Mouse (Mus musculus) kidney, postnatal 0 days (tissue): ENCODE data around the gene Erc2. TPM values are rescaled to one million over a fixed set of nuclear protein-coding genes. Genes with fewer than 3 reads are reported as not detected.

Source experiments
- ATAC-seq: fragments of 200-750 bp; cut with Nextera tagmentation; replicated peaks from 2 replicates; pipeline ENCODE4 v1.8.0; 2017; ENCODE audit warnings: low read depth, moderate number of reproducible peaks, moderate TSS enrichment, moderate library complexity; ENCODE audit not compliant: low FRiP score
- DNase-seq: peaks from one replicate; pipeline ENCODE4 v3.0.0-alpha.2; 2016; ENCODE audit warnings: low spot score
- H3K27ac ChIP-seq: fragments of 300-500 bp; sonication (generic); 2 replicates; pipeline ENCODE4 v1.5.1; 2014; ENCODE audit warnings: mild to moderate bottlenecking
- H3K27me3 ChIP-seq: fragments of 300-500 bp; sonication (generic); 2 replicates; pipeline ENCODE4 v1.6.1; 2014; ENCODE audit warnings: low read length, mixed read lengths; ENCODE audit not compliant: insufficient read depth
- H3K36me3 ChIP-seq: fragments of 300-500 bp; sonication (generic); 2 replicates; pipeline ENCODE4 v1.6.1; 2014; ENCODE audit warnings: low read length, mixed read lengths; ENCODE audit not compliant: insufficient read depth
- H3K4me1 ChIP-seq: fragments of 300-500 bp; sonication (generic); replicated peaks from 2 replicates; pipeline ENCODE4 v1.6.1; 2014; ENCODE audit warnings: antibody characterized with exemption, low read length, mixed read lengths; ENCODE audit not compliant: insufficient read depth
- H3K4me2 ChIP-seq: fragments of 300-500 bp; sonication (generic); 2 replicates; pipeline ENCODE4 v1.6.1; 2014; ENCODE audit warnings: mild to moderate bottlenecking, low read length, moderate library complexity, mixed read lengths
- H3K4me3 ChIP-seq: fragments of 300-500 bp; sonication (generic); replicated peaks from 2 replicates; pipeline ENCODE4 v1.5.1; 2014; ENCODE audit warnings: low read depth, low read length
- H3K9ac ChIP-seq: fragments of 300-500 bp; sonication (generic); 2 replicates; pipeline ENCODE4 v1.6.1; 2014; ENCODE audit warnings: low read depth, low read length
- H3K9me3 ChIP-seq: fragments of 300-500 bp; sonication (generic); replicated peaks from 2 replicates; pipeline ENCODE4 v1.6.1; 2016; ENCODE audit warnings: low read length, inconsistent platforms, mixed read lengths
- CTCF ChIP-seq: IDR thresholded peaks from 2 replicates; pipeline ENCODE4 v1.5.1; 2016; ENCODE audit warnings: antibody characterized with exemption, low read depth, mild to moderate bottlenecking, moderate library complexity
- WGBS: fragments of 180-500 bp; shearing (Covaris S2); extraction: QIAGEN DNeasy Blood & Tissue Kit; methylation state at CpG from one replicate; pipeline ENCODE4 v1.1.7; 2014; 5-methylcytosine and 5-hydroxymethylcytosine counted together
- polyA plus RNA-seq: library from polyadenylated mRNA; unstranded; fragments of >200 nt; fragmentation: Nextera tagmentation; extraction: Ambion mirVana; gene quantifications from 2 replicates; pipeline ENCODE4 v1.2.1, GENCODE M21; 2015

Erc2 gene
- polyA plus RNA-seq, 1 experiment from 2014 or later = 6.8 TPM

- Histone ChIP-seq H3K4me1 (no peaks in the 10 kb centered on the region), H3K27me3 (no peaks in the 10 kb centered on the region), H3K9ac (no peak overlapping the region), H3K9me3 (no peaks in the 10 kb centered on the region), H3K27ac (no peak overlapping the region), H3K4me2 (no peak overlapping the region), H3K36me3 (no peaks in the 10 kb centered on the region), H3K4me3 (no peak overlapping the region)
- DNase-seq = no peak
- TF ChIP-seq CTCF = no peak
- 66% methylated on average over 4 of the region's 4 CpGs for WGBS
- ATAC-seq = no peak
Observed at GRCm38 (mm10) chr14:27719601-27720000, 97.4 kb downstream of the Erc2 start.

- no peak overlapping the region for H3K4me2 ChIP-seq
- no peak overlapping the region for H3K27ac ChIP-seq
- H3K9ac ChIP-seq = no peak overlapping the region
- no peaks in the 10 kb centered on the region for H3K4me1 ChIP-seq
- no peaks in the 10 kb centered on the region for H3K36me3 ChIP-seq
- ATAC-seq (no peak), DNase-seq (no peak)
- H3K27me3 ChIP-seq = no peaks in the 10 kb centered on the region
- TF ChIP-seq CTCF = no peak
- WGBS = 93% methylated on average over 3 of the region's 3 CpGs
- no peak overlapping the region for H3K4me3 ChIP-seq
- H3K9me3 ChIP-seq = no peaks in the 10 kb centered on the region
Observed at GRCm38 (mm10) chr14:27720944-27721343, 98.7 kb downstream of the Erc2 start.

GRCm38 (mm10) chr14:27721759-27722158, 99.5 kb downstream of the Erc2 start:
- DNase-seq = no peak
- H3K27me3 ChIP-seq = no peaks in the 10 kb centered on the region
- WGBS = 92% methylated on average over 3 of the region's 3 CpGs

GRCm38 (mm10) chr14:27727541-27727940, 105.3 kb downstream of the Erc2 start:
- Histone ChIP-seq H3K27me3 (no peaks in the 10 kb centered on the region), H3K9ac (no peak overlapping the region), H3K36me3 (no peaks in the 10 kb centered on the region), H3K4me1 (no peaks in the 10 kb centered on the region), H3K4me3 (no peak overlapping the region), H3K4me2 (no peak overlapping the region), H3K27ac (no peak overlapping the region), H3K9me3 (no peaks in the 10 kb centered on the region)
- ATAC-seq = no peak
- DNase-seq = no peak
- TF ChIP-seq CTCF = no peak
- WGBS = 75% methylated on average over 8 of the region's 8 CpGs

More at GRCm38 (mm10) chr14:27721759-27722158, 99.5 kb downstream of the Erc2 start:
- Histone ChIP-seq H3K4me3 (no peak overlapping the region), H3K9ac (no peak overlapping the region), H3K36me3 (no peaks in the 10 kb centered on the region), H3K9me3 (no peaks in the 10 kb centered on the region), H3K27ac (no peak overlapping the region), H3K4me1 (no peaks in the 10 kb centered on the region), H3K4me2 (no peak overlapping the region)
- ATAC-seq = no peak
- TF ChIP-seq CTCF = no peak

- no peak overlapping the region for H3K27ac ChIP-seq
- no peaks in the 10 kb centered on the region for H3K27me3 ChIP-seq
- H3K4me1 ChIP-seq = no peaks in the 10 kb centered on the region
- H3K9me3 ChIP-seq = no peaks in the 10 kb centered on the region
- DNase-seq (no peak), ATAC-seq (no peak)
- no peak overlapping the region for H3K4me2 ChIP-seq
- no peak overlapping the region for H3K9ac ChIP-seq
- WGBS = 23% methylated on average over 4 of the region's 4 CpGs
- H3K4me3 ChIP-seq = no peak overlapping the region
- no peak for TF ChIP-seq CTCF
- H3K36me3 ChIP-seq = no peaks in the 10 kb centered on the region
Observed at GRCm38 (mm10) chr14:27731086-27731485, 108.9 kb downstream of the Erc2 start.

- H3K9me3 ChIP-seq = no peaks in the 10 kb centered on the region
- DNase-seq (no peak), ATAC-seq (no peak)
- no peak overlapping the region for H3K4me2 ChIP-seq
- TF ChIP-seq CTCF = no peak
- H3K4me1 ChIP-seq = no peaks in the 10 kb centered on the region
- no peak overlapping the region for H3K4me3 ChIP-seq
- H3K27me3 ChIP-seq = no peaks in the 10 kb centered on the region
- no peak overlapping the region for H3K9ac ChIP-seq
- H3K27ac ChIP-seq = no peak overlapping the region
- no peaks in the 10 kb centered on the region for H3K36me3 ChIP-seq
- WGBS = 76% methylated on average over 1 of the region's 1 CpGs
Observed at GRCm38 (mm10) chr14:27739436-27739835, 117.2 kb downstream of the Erc2 start.

- no peaks in the 10 kb centered on the region for H3K27me3 ChIP-seq
- WGBS = 23% methylated on average over 3 of the region's 3 CpGs
- H3K36me3 ChIP-seq = no peaks in the 10 kb centered on the region
- H3K4me2 ChIP-seq = no peak overlapping the region
- no peaks in the 10 kb centered on the region for H3K9me3 ChIP-seq
- no peak overlapping the region for H3K4me3 ChIP-seq
- H3K9ac ChIP-seq = no peak overlapping the region
- ATAC-seq (no peak), DNase-seq (peak; percentile 78)
- TF ChIP-seq CTCF = peak; percentile 89
- no peak overlapping the region for H3K27ac ChIP-seq
- H3K4me1 ChIP-seq = no peaks in the 10 kb centered on the region
Observed at GRCm38 (mm10) chr14:27741248-27741916, 119.2 kb downstream of the Erc2 start.
